Mouse (Mus musculus) kidney, embryonic 14.5 days (tissue): Measurements from ENCODE around the gene Bicra. TPM values are rescaled to one million over a fixed set of nuclear protein-coding genes. Genes with fewer than 3 reads are reported as not detected.

Experiments
- ATAC-seq: fragments of 200-750 bp; cut with Nextera tagmentation; 2 replicates; pipeline ENCODE4 v1.8.0; 2017; ENCODE audit warnings: moderate number of reproducible peaks, mild to moderate bottlenecking, moderate TSS enrichment, moderate library complexity; ENCODE audit not compliant: low FRiP score, low TSS enrichment
- H3K27ac ChIP-seq: fragments of 300-500 bp; sonication (generic); 2 replicates; pipeline ENCODE4 v1.5.1; 2014; ENCODE audit warnings: low read depth, mild to moderate bottlenecking, low read length, moderate library complexity, mixed read lengths
- H3K27me3 ChIP-seq: fragments of 300-500 bp; sonication (generic); 2 replicates; pipeline ENCODE4 v1.6.1; 2014; ENCODE audit warnings: mild to moderate bottlenecking, low read length; ENCODE audit not compliant: control insufficient read depth, insufficient read depth
- H3K36me3 ChIP-seq: fragments of 300-500 bp; sonication (generic); 2 replicates; pipeline ENCODE4 v1.6.1; 2014; ENCODE audit warnings: low read length, mixed read lengths; ENCODE audit not compliant: control insufficient read depth, insufficient read depth
- H3K4me1 ChIP-seq: fragments of 300-500 bp; sonication (generic); 2 replicates; pipeline ENCODE4 v1.6.1; 2014; ENCODE audit warnings: low read length, mixed read lengths; ENCODE audit not compliant: control insufficient read depth, insufficient read depth
- H3K4me2 ChIP-seq: fragments of 300-500 bp; sonication (generic); replicated peaks from 2 replicates; pipeline ENCODE4 v1.6.1; 2014; ENCODE audit warnings: low read depth, mild to moderate bottlenecking, low read length
- H3K4me3 ChIP-seq: fragments of 300-500 bp; sonication (generic); 2 replicates; pipeline ENCODE4 v1.5.1; 2014; ENCODE audit warnings: mild to moderate bottlenecking, low read length
- H3K9ac ChIP-seq: fragments of 300-500 bp; sonication (generic); 2 replicates; pipeline ENCODE4 v1.6.1; 2014; ENCODE audit warnings: low read depth, mild to moderate bottlenecking, low read length, moderate library complexity
- H3K9me3 ChIP-seq: fragments of 300-500 bp; sonication (generic); 2 replicates; pipeline ENCODE4 v1.6.1; 2016; ENCODE audit warnings: low read length; ENCODE audit not compliant: control insufficient read depth
- WGBS: fragments of 180-500 bp; shearing (Covaris S2); extraction: QIAGEN DNeasy Blood & Tissue Kit; methylation state at CpG from one replicate; pipeline ENCODE4 v1.1.7; 2014; 5-methylcytosine and 5-hydroxymethylcytosine counted together
- polyA plus RNA-seq: library from polyadenylated mRNA; unstranded; fragments of >200 nt; fragmentation: Nextera tagmentation; extraction: Ambion mirVana; gene quantifications from 2 replicates; pipeline ENCODE4 v1.2.1, GENCODE M21; 2014

Bicra gene
- polyA plus RNA-seq, 1 experiment from 2014 or later: 10.0 TPM

GRCm38 (mm10) chr7:16002171-16002570, 45.5 kb downstream of the Bicra start:
- WGBS: 95% methylated on average over 5 of the region's 5 CpGs

DNA sequence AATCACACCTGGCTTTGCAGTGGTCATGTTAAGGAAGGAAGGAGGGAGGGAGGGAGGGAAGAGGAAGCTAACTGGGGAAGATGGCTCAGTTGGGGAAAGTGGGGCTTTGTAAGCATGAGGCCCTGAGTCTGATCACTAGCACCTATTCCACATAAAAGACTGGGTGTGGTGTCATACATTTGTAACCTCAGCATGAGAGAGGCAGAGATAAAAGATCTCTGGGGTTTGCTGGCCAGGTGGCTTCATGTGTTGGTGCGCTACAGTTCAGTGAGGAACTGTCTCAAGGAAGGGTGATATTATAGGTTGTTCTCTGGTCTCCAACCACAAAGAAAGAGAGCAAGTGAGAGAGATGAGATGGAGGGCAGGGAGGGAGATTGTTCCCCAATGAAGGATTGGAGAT, 46.0 kb downstream of the Bicra start:
- H3K9me3 ChIP-seq: no peaks in the 10 kb centered on the region
- no peaks in the 10 kb centered on the region for H3K27me3 ChIP-seq
- H3K4me3 ChIP-seq: no peak overlapping the region
- H3K4me2 ChIP-seq: no peak overlapping the region
- WGBS: 100% methylated on average over 1 of the region's 1 CpGs
- peaks cover 19% of the 10 kb centered on the region for H3K36me3 ChIP-seq
- no peak overlapping the region for H3K27ac ChIP-seq
- H3K4me1 ChIP-seq: no peaks in the 10 kb centered on the region
- no peak for ATAC-seq
- H3K9ac ChIP-seq: no peak overlapping the region

More at GRCm38 (mm10) chr7:16002171-16002570, 45.5 kb downstream of the Bicra start:
- H3K9me3 ChIP-seq: no peaks in the 10 kb centered on the region
- no peak overlapping the region for H3K27ac ChIP-seq
- no peaks in the 10 kb centered on the region for H3K27me3 ChIP-seq
- ATAC-seq: no peak
- no peak overlapping the region for H3K4me3 ChIP-seq
- peaks cover 15% of the 10 kb centered on the region for H3K36me3 ChIP-seq
- H3K4me1 ChIP-seq: no peaks in the 10 kb centered on the region
- H3K4me2 ChIP-seq: no peak overlapping the region
- no peak overlapping the region for H3K9ac ChIP-seq

DNA sequence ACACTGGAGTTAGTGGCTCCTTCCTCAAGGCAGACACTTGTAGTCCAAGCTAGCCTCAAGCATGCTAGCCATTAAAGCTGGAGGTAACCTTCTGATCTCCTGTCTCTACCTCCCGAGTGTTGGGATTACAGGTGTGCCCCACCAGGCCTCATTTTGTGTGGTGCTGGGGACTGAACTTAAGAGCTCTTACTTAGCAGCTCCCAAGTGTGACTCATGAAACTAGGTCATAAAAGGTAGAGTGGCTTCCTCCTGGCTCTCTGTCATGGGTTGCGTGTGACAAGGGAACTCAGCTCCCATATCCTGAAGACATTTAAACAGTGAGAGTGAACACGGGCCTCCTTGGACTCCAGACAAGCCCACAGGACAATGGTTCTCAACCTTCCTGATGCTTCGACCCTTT, 53.9 kb downstream of the Bicra start:
- H3K9ac ChIP-seq: no peak overlapping the region
- H3K4me3 ChIP-seq: no peak overlapping the region
- peaks cover 63% of the 10 kb centered on the region for H3K36me3 ChIP-seq
- no peaks in the 10 kb centered on the region for H3K9me3 ChIP-seq
- H3K4me2 ChIP-seq: no peak overlapping the region
- ATAC-seq: no peak
- no peaks in the 10 kb centered on the region for H3K27me3 ChIP-seq
- 92% methylated on average over 4 of the region's 4 CpGs for WGBS
- no peak overlapping the region for H3K27ac ChIP-seq
- no peaks in the 10 kb centered on the region for H3K4me1 ChIP-seq

- Histone ChIP-seq H3K9me3 (no peaks in the 10 kb centered on the region), H3K36me3 (peaks cover 68% of the 10 kb centered on the region), H3K4me3 (no peak overlapping the region), H3K4me2 (no peak overlapping the region), H3K27me3 (no peaks in the 10 kb centered on the region), H3K4me1 (no peaks in the 10 kb centered on the region), H3K9ac (no peak overlapping the region), H3K27ac (no peak overlapping the region)
- ATAC-seq: no peak
- 85% methylated on average over 3 of the region's 3 CpGs for WGBS
These were observed 54.6 kb downstream of the Bicra start for GRCm38 (mm10) chr7:15993152-15993551.

DNA sequence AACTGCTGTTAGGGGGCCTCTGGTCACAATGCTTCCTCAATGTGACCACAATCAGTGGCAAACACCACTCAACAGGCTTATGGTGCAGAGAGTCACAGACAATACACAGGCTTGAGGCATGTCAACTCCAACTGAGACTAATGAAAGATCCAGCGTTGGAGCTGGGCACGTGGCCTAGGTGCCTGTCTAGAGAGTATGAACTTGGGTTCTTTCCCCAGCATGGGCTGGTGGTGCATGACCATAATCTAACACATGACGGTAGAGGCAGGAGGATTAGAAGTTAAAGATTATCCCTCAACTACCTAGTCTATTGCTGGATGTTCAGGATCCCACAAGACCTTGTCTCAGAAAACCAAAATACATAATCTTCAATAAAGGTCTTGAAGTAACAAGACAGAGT, 56.0 kb downstream of the Bicra start:
- no peak for ATAC-seq
- 96% methylated on average over 3 of the region's 3 CpGs for WGBS
- Histone ChIP-seq H3K9me3 (no peaks in the 10 kb centered on the region), H3K27ac (no peak overlapping the region), H3K27me3 (no peaks in the 10 kb centered on the region), H3K9ac (no peak overlapping the region), H3K4me3 (no peak overlapping the region), H3K36me3 (peaks cover 68% of the 10 kb centered on the region), H3K4me1 (no peaks in the 10 kb centered on the region), H3K4me2 (no peak overlapping the region)

GRCm38 (mm10) chr7:15987661-15988356, 59.9 kb downstream of the Bicra start:
- H3K27ac ChIP-seq: no peak overlapping the region
- 0 out of 2 replicates have a peak, but pooled peaks have one; percentile 28 for ATAC-seq
- no peaks in the 10 kb centered on the region for H3K4me1 ChIP-seq
- no peaks in the 10 kb centered on the region for H3K27me3 ChIP-seq
- H3K4me3 ChIP-seq: no peak overlapping the region
- WGBS: 96% methylated on average over 16 of the region's 16 CpGs
- no peak overlapping the region for H3K9ac ChIP-seq
- H3K9me3 ChIP-seq: no peaks in the 10 kb centered on the region
- H3K4me2 ChIP-seq: no peak overlapping the region
- H3K36me3 ChIP-seq: peaks cover 56% of the 10 kb centered on the region

DNA sequence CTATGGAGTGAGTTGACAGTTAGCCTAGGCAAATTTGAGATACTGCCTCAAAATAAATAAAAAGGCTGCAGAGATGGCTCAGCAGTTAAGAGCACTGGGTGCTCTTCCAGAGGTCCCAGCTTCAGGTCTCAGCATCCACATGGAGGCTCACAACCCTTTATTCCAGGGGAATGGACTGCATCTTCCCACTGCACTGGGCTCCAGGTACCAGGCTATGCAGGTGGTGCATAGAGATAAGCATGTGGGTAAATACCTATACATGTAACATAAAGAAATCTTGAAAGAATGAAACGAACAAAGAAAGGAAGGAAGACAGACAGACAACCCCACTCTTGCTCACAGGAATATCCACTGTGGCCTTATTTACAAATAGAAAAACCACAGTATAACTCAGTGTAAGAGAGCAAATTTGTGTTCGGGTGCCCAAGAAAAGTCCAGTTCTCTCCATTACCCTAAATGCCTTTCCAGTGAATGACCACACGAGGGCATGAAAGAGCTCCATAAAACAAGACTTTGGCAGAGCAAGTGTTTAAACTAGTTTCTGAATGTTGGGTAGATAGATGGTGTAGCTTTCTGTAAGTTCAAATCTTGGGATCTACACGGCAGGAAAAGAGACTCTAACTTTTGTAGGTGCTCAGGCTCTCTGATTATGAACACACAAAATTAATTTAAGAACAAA, 64.9 kb downstream of the Bicra start:
- Histone ChIP-seq H3K4me3 (no peak overlapping the region), H3K4me1 (no peaks in the 10 kb centered on the region), H3K27ac (no peak overlapping the region), H3K9me3 (no peaks in the 10 kb centered on the region), H3K9ac (no peak overlapping the region), H3K4me2 (no peak overlapping the region), H3K36me3 (peaks cover 51% of the 10 kb centered on the region), H3K27me3 (no peaks in the 10 kb centered on the region)
- 41% methylated on average over 4 of the region's 4 CpGs for WGBS
- ATAC-seq: no peak

DNA sequence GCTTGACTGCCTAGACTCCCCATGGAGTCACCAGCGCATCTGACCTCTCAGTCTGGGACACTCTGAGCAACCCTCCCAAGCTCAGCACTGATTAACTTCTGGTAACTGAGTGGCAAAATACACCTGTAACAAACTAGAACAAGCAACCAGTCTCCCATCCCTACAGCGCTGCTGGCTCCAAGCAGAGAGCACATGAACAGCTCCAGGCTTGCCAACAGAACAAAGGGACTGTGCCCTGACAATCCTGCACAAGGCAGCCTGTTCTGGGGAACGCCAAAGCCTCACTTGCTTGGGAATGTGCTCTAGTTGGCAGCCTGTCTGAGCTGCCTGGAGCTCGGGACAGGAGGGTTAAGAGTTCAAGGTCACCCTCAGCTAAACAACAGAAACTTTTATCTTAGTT, 66.2 kb downstream of the Bicra start:
- H3K4me1 ChIP-seq: no peaks in the 10 kb centered on the region
- no peak overlapping the region for H3K4me2 ChIP-seq
- ATAC-seq: no peak
- H3K27me3 ChIP-seq: no peaks in the 10 kb centered on the region
- 82% methylated on average over 4 of the region's 4 CpGs for WGBS
- H3K36me3 ChIP-seq: peaks cover 45% of the 10 kb centered on the region
- H3K9me3 ChIP-seq: no peaks in the 10 kb centered on the region
- H3K27ac ChIP-seq: no peak overlapping the region
- no peak overlapping the region for H3K4me3 ChIP-seq
- no peak overlapping the region for H3K9ac ChIP-seq

- Histone ChIP-seq H3K4me3 (no peak overlapping the region), H3K27ac (no peak overlapping the region), H3K27me3 (no peaks in the 10 kb centered on the region), H3K9me3 (no peaks in the 10 kb centered on the region), H3K4me2 (no peak overlapping the region), H3K36me3 (peaks cover 41% of the 10 kb centered on the region), H3K9ac (no peak overlapping the region), H3K4me1 (no peaks in the 10 kb centered on the region)
- ATAC-seq: no peak
- 79% methylated on average over 8 of the region's 8 CpGs for WGBS
These were observed 67.5 kb downstream of the Bicra start for GRCm38 (mm10) chr7:15980246-15980645.
